Mouse (Mus musculus) kidney, postnatal 14 days (tissue): ENCODE data around the gene Gna15.

Experiments
- DNase-seq: peaks from one replicate; pipeline ENCODE4 v3.0.0; 2022; ENCODE audit warnings: mixed read lengths

Gna15 gene

GRCm38 (mm10) chr10:81495151-81495550 is 28.9 kb downstream of the Gna15 start:
- DNase-seq, result no peak

GRCm38 (mm10) chr10:81494260-81495041 is 29.6 kb downstream of the Gna15 start:
- DNase-seq, result no peak

GRCm38 (mm10) chr10:81493601-81494220 is 30.3 kb downstream of the Gna15 start:
- DNase-seq, result no peak

- DNase-seq, result no peak
Observed at GRCm38 (mm10) chr10:81492606-81493240, 31.3 kb downstream of the Gna15 start.

GRCm38 (mm10) chr10:81491018-81491417 is 33.0 kb downstream of the Gna15 start:
- DNase-seq, result no peak

GRCm38 (mm10) chr10:81489941-81490340 is 34.1 kb downstream of the Gna15 start:
- no peak for DNase-seq

GRCm38 (mm10) chr10:81488081-81488480 is 35.9 kb downstream of the Gna15 start:
- DNase-seq, result no peak

GRCm38 (mm10) chr10:81486496-81486895 is 37.5 kb downstream of the Gna15 start:
- no peak for DNase-seq

GRCm38 (mm10) chr10:81485479-81486018 is 38.5 kb downstream of the Gna15 start:
- no peak for DNase-seq

- DNase-seq, result no peak
Observed at GRCm38 (mm10) chr10:81485060-81485449, 39.0 kb downstream of the Gna15 start.

GRCm38 (mm10) chr10:81484441-81485059 is 39.5 kb downstream of the Gna15 start:
- no peak for DNase-seq

- peak; percentile 44 for DNase-seq
Observed at GRCm38 (mm10) chr10:81483983-81484382, 40.0 kb downstream of the Gna15 start.

GRCm38 (mm10) chr10:81482533-81482889 is 41.5 kb downstream of the Gna15 start, which contains the start of gene Celf5:
Celf5 (minus strand) TSS chr10:81482709.
- DNase-seq, result peak; percentile 62

- no peak for DNase-seq
Observed at GRCm38 (mm10) chr10:81481605-81482532, 42.2 kb downstream of the Gna15 start.

GRCm38 (mm10) chr10:81474461-81474860 is 49.6 kb downstream of the Gna15 start:
- DNase-seq, result no peak

GRCm38 (mm10) chr10:81473003-81473451 is 51.0 kb downstream of the Gna15 start:
- DNase-seq, result no peak

- no peak for DNase-seq
Observed at GRCm38 (mm10) chr10:81472403-81473002, 51.5 kb downstream of the Gna15 start.

- no peak for DNase-seq
Observed at GRCm38 (mm10) chr10:81470454-81470853, 53.6 kb downstream of the Gna15 start.

GRCm38 (mm10) chr10:81469253-81469652 is 54.8 kb downstream of the Gna15 start:
- no peak for DNase-seq

- DNase-seq, result no peak
Observed at GRCm38 (mm10) chr10:81467670-81468235, 56.3 kb downstream of the Gna15 start.

- no peak for DNase-seq
Observed at GRCm38 (mm10) chr10:81466881-81467280, 57.1 kb downstream of the Gna15 start.
